Mouse (Mus musculus) Patski (cell line): ENCODE measurements at regions not wholly inside any gene's neighbourhood (a gene's known extent, or its start where the extent isn't known, plus 50 kb on each side); places are given as distances from the start of the nearest gene placed in this dataset.

Source experiments
- ATAC-seq: fragments of 100-300 bp; one replicate; pipeline ENCODE4 v1.8.0; 2021
- CTCF ChIA-PET: fragments of 350-600 bp; sonication (Branson Sonifier 250); formaldehyde crosslinking; loops from one replicate; lab custom pipeline; 2022; ENCODE audit warnings: inconsistent platforms; lab: Charles Lee
- POLR2A ChIA-PET: fragments of 350-600 bp; sonication (Branson Sonifier 250); formaldehyde crosslinking; loops from one replicate; lab custom pipeline; 2022; ENCODE audit warnings: antibody characterized with exemption, inconsistent platforms; lab: Charles Lee
- DNase-seq: peaks from one replicate; pipeline ENCODE4 v3.0.0-alpha.2; 2011; ENCODE audit warnings: low read depth, low spot score
- H3K27me3 ChIP-seq: fragments of 371-371 bp; one replicate; pipeline ENCODE4 v1.5.1; 2021
- CTCF ChIP-seq: fragments of 100-300 bp; IDR thresholded peaks from one replicate; pipeline ENCODE4 v1.5.1; 2021
- in situ Hi-C: fragments of 300-500 bp; cut with MboI; formaldehyde crosslinking; loops from 3 replicates; pipeline ENCODE4 v1.11.1; 2018; ENCODE audit warnings: low pct_unique_long_range_greater_than_20kb, mixed read lengths

- TF ChIP-seq CTCF: no peak
- DNase-seq: no peak
Observed at GRCm38 (mm10) chr9:120869432-120870081, 59.5 kb upstream of the Ctnnb1 start.

GRCm38 (mm10) chr9:120873293-120873692 is 55.7 kb upstream of the Ctnnb1 start:
- no peaks in the 10 kb centered on the region for H3K27me3 ChIP-seq
- DNase-seq (peak; percentile 62), ATAC-seq (peak; percentile 69)
- POLR2A ChIA-PET: no interaction called here
- TF ChIP-seq CTCF: no peak
- in situ Hi-C loops: no loop called here
- CTCF ChIA-PET: no interaction called here

More at GRCm38 (mm10) chr9:120869432-120870081, 59.5 kb upstream of the Ctnnb1 start:
- H3K27me3 ChIP-seq: no peaks in the 10 kb centered on the region
- POLR2A ChIA-PET: interaction anchor here (0.6 kb wide), 1 partner anchor 19 kb away, joined by 3 read pairs; no protein-coding TSS in a partner anchor
- CTCF ChIA-PET: interaction anchor here (0.8 kb wide), 1 partner anchor 17 kb away, joined by 5 read pairs; no protein-coding TSS in a partner anchor
- in situ Hi-C loops: loop anchor here (5.0 kb wide), 1 partner anchor 92 kb away; no protein-coding TSS in a partner anchor
- ATAC-seq: no peak

- in situ Hi-C loops: no loop called here
- no peaks in the 10 kb centered on the region for H3K27me3 ChIP-seq
- ATAC-seq (no peak), DNase-seq (no peak)
- TF ChIP-seq CTCF: no peak
- CTCF ChIA-PET: no interaction called here
- POLR2A ChIA-PET: interaction anchor here (0.6 kb wide), 1 partner anchor 76 kb away, joined by 3 read pairs; no protein-coding TSS in a partner anchor
Observed at GRCm38 (mm10) chr9:120874416-120874976, 54.5 kb upstream of the Ctnnb1 start.

GRCm38 (mm10) chr9:120877101-120877500 is 51.9 kb upstream of the Ctnnb1 start:
- CTCF ChIA-PET: no interaction called here
- no peaks in the 10 kb centered on the region for H3K27me3 ChIP-seq
- POLR2A ChIA-PET: no interaction called here
- no peak for ATAC-seq
- in situ Hi-C loops: no loop called here
- no peak for TF ChIP-seq CTCF
- DNase-seq: no peak
